ENCODE assay signal across 32 mouse cellular contexts in the genomic region with DNA sequence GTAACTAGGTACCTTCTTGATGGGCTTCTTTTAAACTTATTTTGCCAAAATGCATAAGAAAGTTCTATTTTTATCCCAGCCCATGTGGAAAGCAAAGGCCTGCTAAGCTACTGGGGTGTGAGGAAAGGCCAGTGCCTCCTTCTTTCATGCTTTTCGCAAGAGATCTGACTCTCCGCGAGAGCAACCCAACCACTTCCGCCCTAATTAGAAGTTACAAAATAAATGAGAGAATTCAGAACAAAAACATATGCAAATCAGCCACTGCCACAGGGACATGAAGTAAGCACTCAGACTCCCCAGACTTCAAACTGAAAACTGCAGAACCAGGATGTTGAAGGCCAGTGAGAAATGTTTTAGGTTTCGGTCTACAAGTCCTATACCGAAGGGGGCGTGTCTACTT.
DNase-seq lines count a peak whose midpoint lies in the region; ATAC-seq and TF ChIP-seq lines count a peak whose summit lies in the region.
"Had no signal": no experiment of that assay in that cellular context is flagged by ENCODE, and none has a peak within 500 bp of the region (broad histone marks: within the 10 kb centered on the region; RNA-seq: fewer than 3 reads in every experiment).

No protein-coding gene starts in this region.

- H3K27ac ChIP-seq in heart, embryonic 10.5 days, result no peak overlapping the region
- no peak overlapping the region for H3K27ac ChIP-seq in forebrain, postnatal 0 days (ENCODE audit: low read depth, low read length)
- no peak overlapping the region for H3K27ac ChIP-seq in layer of hippocampus, adult 2 months
- H3K27ac ChIP-seq: embryonic facial prominence, embryonic 10.5 days; embryonic facial prominence, embryonic 15.5 days; heart, embryonic 15.5 days; liver, embryonic 14.5 days; macrophage; midbrain, embryonic 10.5 days; midbrain, embryonic 15.5 days; neural tube, embryonic 12.5 days had no signal

- no peaks in the 10 kb centered on the region for H3K9me3 ChIP-seq in heart, embryonic 10.5 days
- no peaks in the 10 kb centered on the region for H3K9me3 ChIP-seq in forebrain, postnatal 0 days (ENCODE audit: low read length)
- H3K9me3 ChIP-seq: embryonic facial prominence, embryonic 10.5 days; embryonic facial prominence, embryonic 15.5 days; heart, embryonic 15.5 days; midbrain, embryonic 10.5 days; midbrain, embryonic 15.5 days; neural tube, embryonic 12.5 days had no signal

- H3K36me3 ChIP-seq in heart, embryonic 10.5 days, result no peaks in the 10 kb centered on the region
- H3K36me3 ChIP-seq in forebrain, postnatal 0 days (ENCODE audit: insufficient read depth), result no peaks in the 10 kb centered on the region
- H3K36me3 ChIP-seq: embryonic facial prominence, embryonic 10.5 days; embryonic facial prominence, embryonic 15.5 days; heart, embryonic 15.5 days; midbrain, embryonic 10.5 days; midbrain, embryonic 15.5 days; neural tube, embryonic 12.5 days had no signal

- H3K4me1 ChIP-seq in heart, embryonic 10.5 days, result no peaks in the 10 kb centered on the region
- H3K4me1 ChIP-seq in forebrain, postnatal 0 days (ENCODE audit: insufficient read depth), result no peaks in the 10 kb centered on the region
- H3K4me1 ChIP-seq: embryonic facial prominence, embryonic 10.5 days; embryonic facial prominence, embryonic 15.5 days; heart, embryonic 15.5 days; midbrain, embryonic 10.5 days; midbrain, embryonic 15.5 days; neural tube, embryonic 12.5 days had no signal

- H3K9ac ChIP-seq in forebrain, postnatal 0 days, result no peak overlapping the region
- H3K9ac ChIP-seq: embryonic facial prominence, embryonic 15.5 days; heart, embryonic 15.5 days; liver, embryonic 14.5 days; midbrain, embryonic 15.5 days; neural tube, embryonic 12.5 days had no signal

- H3K4me2 ChIP-seq in forebrain, postnatal 0 days (ENCODE audit: low read depth), result no peak overlapping the region
- H3K4me2 ChIP-seq: embryonic facial prominence, embryonic 15.5 days; heart, embryonic 15.5 days; midbrain, embryonic 15.5 days; neural tube, embryonic 12.5 days had no signal

- ATAC-seq in CD4-positive, CD25-positive, alpha-beta regulatory T cell, adult 4 months, result peak; percentile 34
- peak; percentile 85 for ATAC-seq in granulocyte monocyte progenitor cell, adult 5-6 weeks (replicated peaks; ENCODE audit: poor library complexity, severe bottlenecking)
- ATAC-seq in forebrain, postnatal 0 days, result no peak
- ATAC-seq: forebrain, embryonic 16.5 days; hindbrain, embryonic 16.5 days; intestine, embryonic 16.5 days; midbrain, embryonic 15.5 days; Patski had no signal

- H3K27me3 ChIP-seq in heart, embryonic 10.5 days (ENCODE audit: insufficient read depth, poor library complexity, severe bottlenecking), result no peaks in the 10 kb centered on the region
- H3K27me3 ChIP-seq in forebrain, postnatal 0 days (ENCODE audit: insufficient read depth, low read length), result no peaks in the 10 kb centered on the region
- H3K27me3 ChIP-seq: embryonic facial prominence, embryonic 15.5 days; heart, embryonic 15.5 days; midbrain, embryonic 15.5 days; neural tube, embryonic 12.5 days; Patski had no signal

- no peak overlapping the region for H3K4me3 ChIP-seq in heart, embryonic 10.5 days
- H3K4me3 ChIP-seq in forebrain, postnatal 0 days (ENCODE audit: low read depth, low read length), result no peak overlapping the region
- H3K4me3 ChIP-seq in layer of hippocampus, adult 2 months, result no peak overlapping the region
- H3K4me3 ChIP-seq: embryonic facial prominence, embryonic 10.5 days; embryonic facial prominence, embryonic 15.5 days; heart, embryonic 15.5 days; midbrain, embryonic 10.5 days; midbrain, embryonic 15.5 days; myocyte; neural tube, embryonic 12.5 days had no signal

- DNase-seq in 416B (ENCODE audit: low read depth), result peak; percentile 26
- DNase-seq in monocyte, adult 2 months (ENCODE audit: low read depth in 1 of 2, low spot score in 2 of 2), result peak; percentile 2 to 31
- no peak for DNase-seq in heart, embryonic 10.5 days (ENCODE audit: low spot score)
- DNase-seq in forebrain, postnatal 0 days, result no peak
- no peak for DNase-seq in layer of hippocampus, adult 2 months (ENCODE audit: low spot score in 2 of 2)
- DNase-seq: adrenal gland, postnatal 36 days; cerebellum, adult 2 months; cerebellum, postnatal 14 days; kidney, adult 9 months; kidney, postnatal 10 days; layer of hippocampus, adult 9-11 months; liver; lung, adult 2 months; lung, postnatal 10 days; right cerebral cortex, adult 18-20 months; right cerebral cortex, postnatal 4 days; thymus, postnatal 14 days had no signal

- 93% methylated on average over 7 of the region's 7 CpGs for WGBS in heart, embryonic 10.5 days
- 50% methylated on average over 7 of the region's 7 CpGs for WGBS in forebrain, postnatal 0 days

- TF ChIP-seq CTCF in forebrain, postnatal 0 days (IDR thresholded peaks at IDR 0.05; ENCODE audit: low read depth), result no peak
- no peak for TF ChIP-seq CTCF in layer of hippocampus, adult 2 months (conservative IDR thresholded peaks at IDR 0.05)

Comparison
In these comparisons a context has a peak if more than half of its experiments do, and no peak if none do; other contexts are left out.
1. DNase-seq: peak in 416B (single experiment) and monocyte, adult 2 months (2 of 2); none in heart, embryonic 10.5 days (single experiment), forebrain, postnatal 0 days (single experiment) and layer of hippocampus, adult 2 months (0 of 2).